Mouse (Mus musculus) mesoderm, embryonic 11.5 days (tissue): Measurements from ENCODE around the gene Maml3.

Source experiments
- DNase-seq: peaks from one replicate; pipeline ENCODE4 v3.0.0-alpha.2; 2012; ENCODE audit warnings: low read depth, low spot score

The Maml3 gene

GRCm38 (mm10) chr3:52046027-52046700, 58.7 kb downstream of the Maml3 start:
- DNase-seq, result peak; percentile 88

- no peak for DNase-seq
Observed at GRCm38 (mm10) chr3:52045221-52045641, 59.6 kb downstream of the Maml3 start.

- DNase-seq, result no peak
Observed at GRCm38 (mm10) chr3:52044651-52045050, 60.2 kb downstream of the Maml3 start.

- DNase-seq, result no peak
Observed at GRCm38 (mm10) chr3:52043847-52044246, 61.0 kb downstream of the Maml3 start.

- DNase-seq, result no peak
Observed at GRCm38 (mm10) chr3:52042680-52043079, 62.2 kb downstream of the Maml3 start.

- DNase-seq, result no peak
Observed at GRCm38 (mm10) chr3:52039958-52040357, 64.9 kb downstream of the Maml3 start.

GRCm38 (mm10) chr3:52037260-52037659, 67.6 kb downstream of the Maml3 start:
- DNase-seq, result no peak

- no peak for DNase-seq
Observed at GRCm38 (mm10) chr3:52035404-52035803, 69.5 kb downstream of the Maml3 start.

GRCm38 (mm10) chr3:52033857-52034588, 70.9 kb downstream of the Maml3 start:
- peak; percentile 71 for DNase-seq

GRCm38 (mm10) chr3:52031327-52031726, 73.5 kb downstream of the Maml3 start:
- no peak for DNase-seq

- DNase-seq, result no peak
Observed at GRCm38 (mm10) chr3:52030114-52030513, 74.8 kb downstream of the Maml3 start.

- DNase-seq, result peak; percentile 69
Observed at GRCm38 (mm10) chr3:52029661-52030081, 75.2 kb downstream of the Maml3 start.

- no peak for DNase-seq
Observed at GRCm38 (mm10) chr3:52027972-52028371, 76.9 kb downstream of the Maml3 start.

- DNase-seq, result no peak
Observed at GRCm38 (mm10) chr3:52022486-52022885, 82.4 kb downstream of the Maml3 start.

GRCm38 (mm10) chr3:52018103-52018439, 86.8 kb downstream of the Maml3 start:
- DNase-seq, result no peak

- DNase-seq, result peak; percentile 46
Observed at GRCm38 (mm10) chr3:52017439-52018102, 87.3 kb downstream of the Maml3 start.

- DNase-seq, result no peak
Observed at GRCm38 (mm10) chr3:52016178-52016577, 88.7 kb downstream of the Maml3 start.

- DNase-seq, result no peak
Observed at GRCm38 (mm10) chr3:52015556-52015955, 89.3 kb downstream of the Maml3 start.

- DNase-seq, result no peak
Observed at GRCm38 (mm10) chr3:52011032-52011710, 93.7 kb downstream of the Maml3 start.

GRCm38 (mm10) chr3:52009321-52009720, 95.6 kb downstream of the Maml3 start:
- peak; percentile 81 for DNase-seq

- peak; percentile 92 for DNase-seq
Observed at GRCm38 (mm10) chr3:52007602-52008252, 97.1 kb downstream of the Maml3 start.
